Comparison of ENCODE assay signal across 8 mouse cellular contexts in the genomic region with DNA sequence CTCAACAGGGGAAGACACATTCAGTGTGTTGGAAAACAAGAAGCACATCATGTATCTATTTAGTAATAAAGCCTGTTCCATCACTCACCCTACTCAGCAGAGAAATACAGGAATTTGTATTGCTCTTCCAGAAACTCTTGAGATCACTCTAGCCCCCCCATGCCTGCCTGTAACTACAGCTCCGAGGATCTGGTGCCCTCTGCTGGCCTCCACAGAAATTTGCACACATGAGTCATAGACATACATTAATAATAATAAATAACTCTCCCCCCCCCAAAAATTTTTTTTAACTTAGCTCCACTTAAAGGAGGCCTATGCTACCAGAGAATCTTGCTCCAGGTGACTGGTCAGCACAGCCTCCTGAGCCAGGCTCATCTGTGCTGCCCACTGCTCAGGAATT. TPM values are rescaled to one million over a fixed set of nuclear protein-coding genes. Genes with fewer than 3 reads are reported as not detected.
DNase-seq lines count a peak whose midpoint lies in the region; ATAC-seq lines count a peak whose summit lies in the region.

No protein-coding gene starts in this region.

- 54% methylated on average over 1 of the region's 1 CpGs for WGBS in midbrain, embryonic 11.5 days
- 48% methylated on average over 1 of the region's 1 CpGs for WGBS in midbrain, embryonic 16.5 days

- ATAC-seq in midbrain, embryonic 11.5 days (ENCODE audit: low FRiP score), result no peak
- ATAC-seq in midbrain, embryonic 16.5 days, result no peak
- ATAC-seq in erythroblast, adult 5-6 weeks (replicated peaks; ENCODE audit: low FRiP score, poor library complexity, severe bottlenecking), result peak; percentile 72

- peaks cover 5% of the 10 kb centered on the region; the same call in 1 of the 2 replicates for H3K36me3 ChIP-seq in midbrain, embryonic 11.5 days (ENCODE audit: control insufficient read depth, insufficient read depth, low read length)
- H3K36me3 ChIP-seq in midbrain, embryonic 16.5 days (ENCODE audit: control insufficient read depth, insufficient read depth, low read length), result peaks cover 29% of the 10 kb centered on the region

- no peak overlapping the region for H3K4me3 ChIP-seq in midbrain, embryonic 11.5 days (ENCODE audit: low read depth, low read length)
- no peak overlapping the region for H3K4me3 ChIP-seq in midbrain, embryonic 16.5 days (ENCODE audit: low read depth, low read length)

- H3K4me1 ChIP-seq in midbrain, embryonic 11.5 days (ENCODE audit: control insufficient read depth, insufficient read depth, low read length), result no peaks in the 10 kb centered on the region
- no peaks in the 10 kb centered on the region for H3K4me1 ChIP-seq in midbrain, embryonic 16.5 days (ENCODE audit: control insufficient read depth, insufficient read depth, low read length)

- peak; percentile 10 for DNase-seq in gastrocnemius, postnatal 14 days
- DNase-seq in gastrocnemius, adult 18-20 months (ENCODE audit: low spot score), result no peak
- peak; percentile 91 for DNase-seq in midbrain, embryonic 11.5 days (ENCODE audit: low spot score, missing footprints)
- peak; percentile 42 for DNase-seq in ZHBTc4 (ENCODE audit: low read depth, low spot score)
- peak; percentile 62 for DNase-seq in naive thymus-derived CD4-positive, alpha-beta T cell, adult 2 months (ENCODE audit: low read depth)
- no peak for DNase-seq in urinary bladder, postnatal 10 days (ENCODE audit: low spot score)

- H3K27me3 ChIP-seq in midbrain, embryonic 11.5 days (ENCODE audit: control insufficient read depth, insufficient read depth, low read length), result no peaks in the 10 kb centered on the region
- H3K27me3 ChIP-seq in midbrain, embryonic 16.5 days (ENCODE audit: control insufficient read depth, insufficient read depth, low read depth, low read length), result no peaks in the 10 kb centered on the region

- intact Hi-C loops in gastrocnemius, postnatal 14 days (cut with DNase I; ENCODE audit: low total_unique reads), result loop anchor here (10.0 kb wide), 2 partner anchors 122 to 382 kb away; no protein-coding TSS in a partner anchor

- no peaks in the 10 kb centered on the region for H3K9me3 ChIP-seq in midbrain, embryonic 11.5 days (ENCODE audit: control insufficient read depth, low read length)
- H3K9me3 ChIP-seq in midbrain, embryonic 16.5 days (replicated peaks; ENCODE audit: control insufficient read depth, low read length, poor library complexity, severe bottlenecking), result no peaks in the 10 kb centered on the region

- H3K27ac ChIP-seq in midbrain, embryonic 11.5 days (ENCODE audit: low read depth, low read length), result no peak overlapping the region
- H3K27ac ChIP-seq in midbrain, embryonic 16.5 days (ENCODE audit: low read length), result no peak overlapping the region

- no peak overlapping the region for H3K4me2 ChIP-seq in midbrain, embryonic 11.5 days
- H3K4me2 ChIP-seq in midbrain, embryonic 16.5 days (ENCODE audit: low read length), result no peak overlapping the region

- no peak overlapping the region for H3K9ac ChIP-seq in midbrain, embryonic 11.5 days (ENCODE audit: low read length)
- no peak overlapping the region for H3K9ac ChIP-seq in midbrain, embryonic 16.5 days (ENCODE audit: low read depth, low read length)

RNA-seq across cellular contexts. Expression of gene Ttbk2, which starts 16.2 kb away (rescaled TPM):
- total RNA-seq in gastrocnemius, postnatal 14 days (2021), result 1 to 10 TPM; 7.8 to 8.6 TPM
- total RNA-seq in gastrocnemius, adult 18-20 months (2021), result 10 to 100 TPM in 1 of 2 experiments, 1 to 10 TPM in 1; 9.3 to 10.1 TPM
- 9.5 and 10.3 TPM in 2 replicates for polyA plus RNA-seq in midbrain, embryonic 11.5 days (2014; fragmentation: Nextera tagmentation; extraction: Ambion mirVana)
- polyA plus RNA-seq in midbrain, embryonic 16.5 days (2015; fragmentation: Nextera tagmentation; extraction: Ambion mirVana), result 11.1 and 12.4 TPM in 2 replicates
- total RNA-seq in erythroblast, adult 5-6 weeks (2015; ENCODE audit: low replicate concordance), result 1.2 and 3.1 TPM in 2 replicates
- 1.1 and 1.4 TPM in 2 replicates for total RNA-seq in erythroblast, adult 5-6 weeks (2017; ENCODE audit: low replicate concordance)

RNA-seq across cellular contexts. Expression of gene Cdan1, which starts 16.6 kb away (rescaled TPM):
- 1 to 10 TPM; 5.0 to 5.8 TPM for total RNA-seq in gastrocnemius, postnatal 14 days (2021)
- total RNA-seq in gastrocnemius, adult 18-20 months (2021), result 1 to 10 TPM; 4.0 to 5.2 TPM
- polyA plus RNA-seq in midbrain, embryonic 11.5 days (2014; fragmentation: Nextera tagmentation; extraction: Ambion mirVana), result 7.2 and 7.6 TPM in 2 replicates
- polyA plus RNA-seq in midbrain, embryonic 16.5 days (2015; fragmentation: Nextera tagmentation; extraction: Ambion mirVana), result 5.2 and 6.0 TPM in 2 replicates
- 5.4 and 18.4 TPM in 2 replicates for total RNA-seq in erythroblast, adult 5-6 weeks (2015; ENCODE audit: low replicate concordance)
- 12.5 and 14.1 TPM in 2 replicates for total RNA-seq in erythroblast, adult 5-6 weeks (2017; ENCODE audit: low replicate concordance)

Comparison
In these comparisons a context has a peak if more than half of its experiments do, and no peak if none do; other contexts are left out.
1. DNase-seq: peak in gastrocnemius, postnatal 14 days (single experiment), midbrain, embryonic 11.5 days (single experiment), ZHBTc4 (single experiment) and naive thymus-derived CD4-positive, alpha-beta T cell, adult 2 months (single experiment); none in gastrocnemius, adult 18-20 months (single experiment) and urinary bladder, postnatal 10 days (single experiment).